Mouse (Mus musculus): Measurements from ENCODE around the gene Rpl29. TPM values are rescaled to one million over a fixed set of nuclear protein-coding genes. Genes with fewer than 3 reads are reported as not detected.

The Rpl29 gene
- total and polyA plus RNA-seq, 3 experiments, result 1,058 to 1,867 (median 1,257) TPM

DNA sequence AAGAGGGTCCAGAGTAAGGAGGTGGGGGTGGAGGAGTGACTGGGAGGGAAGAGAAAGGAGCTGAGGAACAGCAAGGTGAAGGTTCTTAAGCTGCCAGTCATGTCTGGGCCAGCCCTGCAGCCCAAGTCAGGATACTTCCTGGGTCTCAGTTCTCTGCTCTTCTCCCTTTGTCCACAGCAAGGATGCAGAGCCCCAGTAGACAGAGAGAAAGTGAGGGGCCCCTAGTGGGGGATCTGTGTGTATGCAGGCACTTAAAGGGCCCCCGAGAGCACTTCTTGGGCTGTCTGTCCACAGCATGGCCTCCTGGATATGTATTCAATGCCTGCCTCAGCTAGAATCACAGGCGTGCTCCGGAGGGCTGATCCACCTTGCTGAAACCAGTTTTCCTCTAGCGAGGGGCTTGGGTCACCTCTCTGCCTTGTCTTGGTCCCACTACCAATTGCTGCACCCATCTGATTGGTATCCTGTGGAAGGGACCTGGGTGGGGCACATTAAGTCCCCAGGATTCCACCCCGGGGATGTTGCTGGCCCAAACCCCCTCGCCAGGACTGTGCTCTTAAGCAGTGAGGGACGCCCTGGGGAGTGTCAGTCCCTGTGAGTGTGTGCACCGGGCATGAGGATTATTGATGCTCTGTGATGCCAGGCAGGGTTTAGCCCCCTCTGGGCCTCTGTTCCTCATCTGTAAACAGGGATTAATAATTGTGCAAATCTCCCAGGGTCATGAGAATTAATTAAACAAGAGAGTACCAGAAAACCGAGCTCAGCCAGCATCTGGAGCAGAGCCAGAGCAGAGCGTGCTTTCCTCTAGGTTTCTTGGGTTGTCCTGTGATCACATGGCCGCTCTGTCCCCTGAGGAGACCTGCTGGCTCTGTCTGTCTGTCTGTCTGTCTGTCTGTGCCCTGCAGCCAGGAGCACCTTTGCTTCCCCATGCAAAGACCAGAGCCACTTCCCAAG is 34.3 kb upstream of the Rpl29 start:
- TF ChIP-seq POLR2AphosphoS2 (IDR thresholded peaks at IDR 0.05; ENCODE audit: low read depth, low read length), result no peak
- TF ChIP-seq RAD21 (IDR thresholded peaks at IDR 0.05; ENCODE audit: low read depth, low read length), result peak; percentile 65
- no peak for TF ChIP-seq ETS1 (conservative IDR thresholded peaks at IDR 0.05; ENCODE audit: low read depth, low read length)
- no peak for TF ChIP-seq BHLHE40 (IDR thresholded peaks at IDR 0.05; ENCODE audit: low read depth, low read length)
- TF ChIP-seq JUND (conservative IDR thresholded peaks at IDR 0.05; ENCODE audit: low read depth, low read length), result no peak
- no peak for TF ChIP-seq HCFC1 (IDR thresholded peaks at IDR 0.05; ENCODE audit: low read depth, low read length)
- no peak for TF ChIP-seq ZMIZ1 (IDR thresholded peaks at IDR 0.05; ENCODE audit: low read depth, low read length)
- TF ChIP-seq KAT2A (IDR thresholded peaks at IDR 0.05; ENCODE audit: insufficient replicate concordance, low read length), result no peak
- TF ChIP-seq POLR2A (IDR thresholded peaks at IDR 0.05; ENCODE audit: low read depth, low read length), result 0 out of 2 replicates have a peak, but pooled peaks have one; percentile 24
- TF ChIP-seq JUN (IDR thresholded peaks at IDR 0.05; ENCODE audit: insufficient read depth, low read depth, low read length), result no peak
- TF ChIP-seq CTCF (conservative IDR thresholded peaks at IDR 0.05 in 1 of 2, IDR thresholded peaks at IDR 0.05 in 1 of 2; ENCODE audit: low read depth in 2 of 2, low read length in 2 of 2), result peak; percentile 33 to 77
- no peak for TF ChIP-seq USF1 (IDR thresholded peaks at IDR 0.05; ENCODE audit: low read depth, low read length)
- TF ChIP-seq ZNF384 (IDR thresholded peaks at IDR 0.05; ENCODE audit: low read depth, low read length), result no peak
- no peak for TF ChIP-seq UBTF (IDR thresholded peaks at IDR 0.05; ENCODE audit: low read depth, low read length)
- TF ChIP-seq EP300 (IDR thresholded peaks at IDR 0.05; ENCODE audit: low read length), result no peak
- TF ChIP-seq SMC3 (IDR thresholded peaks at IDR 0.05; ENCODE audit: low read depth, low read length), result peak; percentile 63
- TF ChIP-seq TBP (conservative IDR thresholded peaks at IDR 0.05; ENCODE audit: low read depth, low read length), result no peak
- TF ChIP-seq ZKSCAN1 (IDR thresholded peaks at IDR 0.05; ENCODE audit: borderline replicate concordance, low read depth, low read length), result no peak
- no peak for TF ChIP-seq ZC3H11A (IDR thresholded peaks at IDR 0.05; ENCODE audit: low read depth, low read length)
- no peak for TF ChIP-seq MAZ (IDR thresholded peaks at IDR 0.05; ENCODE audit: low read depth, low read length)
- no peak for TF ChIP-seq E2F4 (IDR thresholded peaks at IDR 0.05; ENCODE audit: insufficient replicate concordance, low read depth, low read length)
- TF ChIP-seq ELF1 (IDR thresholded peaks at IDR 0.05; ENCODE audit: low read depth, low read length), result peak; percentile 65; the same call in 1 of the 2 replicates
- no peak for TF ChIP-seq NRF1 (IDR thresholded peaks at IDR 0.05; ENCODE audit: low read depth, low read length)
- no peak for TF ChIP-seq RCOR1 (conservative IDR thresholded peaks at IDR 0.05; ENCODE audit: low read depth, low read length)
- TF ChIP-seq MAX (IDR thresholded peaks at IDR 0.05; ENCODE audit: low read length), result no peak
- no peak for TF ChIP-seq MEF2A (IDR thresholded peaks at IDR 0.05; ENCODE audit: borderline replicate concordance, low read depth, low read length)
- dilution Hi-C loops (cut with MboI; ENCODE audit: extremely low pct_ligation_motif_present, extremely low pct_unique_long_range_greater_than_20kb, low sequenced_read_pairs), result no loop called here
- Histone ChIP-seq H3K27ac (ENCODE audit: insufficient read depth, low read depth) (peak overlapping the region; percentile 25; the same call in 1 of the 2 replicates), H3K79me2 (replicated peaks; ENCODE audit: control insufficient read depth, extremely low read depth, insufficient read depth, poor library complexity, severe bottlenecking) (no peaks in the 10 kb centered on the region), H3K4me1 (ENCODE audit: control insufficient read depth in 1 of 2, insufficient read depth in 2 of 2) (peaks cover 7 to 28% of the 10 kb centered on the region in 2 experiments), H3K9me3 (replicated peaks; ENCODE audit: low read length) (no peaks in the 10 kb centered on the region), H3K27me3 (replicated peaks) (peaks cover 3% of the 10 kb centered on the region), H3K4me3 (replicated peaks in 1 of 3; ENCODE audit: low read depth in 2 of 3, low read length in 2 of 3, poor library complexity in 1 of 3) (no peak overlapping the region), H3K36me3 (replicated peaks in 1 of 2; ENCODE audit: control insufficient read depth in 1 of 2, insufficient read depth in 1 of 2, low read length in 1 of 2) (no peaks in the 10 kb centered on the region), H3K9ac (ENCODE audit: insufficient read depth, low read depth) (no peak overlapping the region), H3K4me2 (ENCODE audit: insufficient read depth, low read depth, poor library complexity, severe bottlenecking) (peak overlapping the region; percentile 45; the same call in 1 of the 2 replicates)
- in situ Hi-C loops (cut with MboI; ENCODE audit: low pct_ligation_motif_present, low pct_unique_long_range_greater_than_20kb, low sequenced_read_pairs), result no loop called here
- DNase-seq (ENCODE audit: extremely low read depth), result peak; percentile 75

All from CH12.LX (cell line).